Mouse (Mus musculus) retina, postnatal 1 day (tissue): Measurements from ENCODE around the gene Tgfbr3.

Experiments used
- DNase-seq: peaks from one replicate; pipeline ENCODE4 v3.0.0-alpha.2; 2012

Gene Tgfbr3

GRCm38 (mm10) chr5:107143406-107143805 is 146.0 kb downstream of the Tgfbr3 start:
- no peak for DNase-seq

- DNase-seq, result no peak
Measured at GRCm38 (mm10) chr5:107142791-107143190, 146.6 kb downstream of the Tgfbr3 start.

- no peak for DNase-seq
Measured at GRCm38 (mm10) chr5:107141375-107141774, 148.1 kb downstream of the Tgfbr3 start.

- DNase-seq, result peak; percentile 58
Measured at GRCm38 (mm10) chr5:107139800-107140651, 149.4 kb downstream of the Tgfbr3 start.

- DNase-seq, result no peak
Measured at GRCm38 (mm10) chr5:107133336-107133735, 156.1 kb downstream of the Tgfbr3 start.

- DNase-seq, result no peak
Measured at GRCm38 (mm10) chr5:107132231-107132630, 157.2 kb downstream of the Tgfbr3 start.

- no peak for DNase-seq
Measured at GRCm38 (mm10) chr5:107129304-107129703, 160.1 kb downstream of the Tgfbr3 start.

- DNase-seq, result no peak
Measured at GRCm38 (mm10) chr5:107126561-107126960, 162.9 kb downstream of the Tgfbr3 start.

GRCm38 (mm10) chr5:107125131-107125530 is 164.3 kb downstream of the Tgfbr3 start:
- DNase-seq, result no peak

GRCm38 (mm10) chr5:107124531-107124930 is 164.9 kb downstream of the Tgfbr3 start:
- no peak for DNase-seq

GRCm38 (mm10) chr5:107122622-107123021 is 166.8 kb downstream of the Tgfbr3 start:
- DNase-seq, result no peak

- no peak for DNase-seq
Measured at GRCm38 (mm10) chr5:107121086-107121485, 168.3 kb downstream of the Tgfbr3 start.

- DNase-seq, result no peak
Measured at GRCm38 (mm10) chr5:107120624-107121023, 168.8 kb downstream of the Tgfbr3 start.

GRCm38 (mm10) chr5:107119896-107120295 is 169.5 kb downstream of the Tgfbr3 start:
- no peak for DNase-seq

GRCm38 (mm10) chr5:107116821-107117220 is 172.6 kb downstream of the Tgfbr3 start:
- DNase-seq, result no peak

GRCm38 (mm10) chr5:107112656-107113275 is 176.7 kb downstream of the Tgfbr3 start:
- no peak for DNase-seq

GRCm38 (mm10) chr5:107111802-107112201 is 177.6 kb downstream of the Tgfbr3 start:
- DNase-seq, result no peak

- DNase-seq, result no peak
Measured at GRCm38 (mm10) chr5:107110880-107111520, 178.4 kb downstream of the Tgfbr3 start.

GRCm38 (mm10) chr5:107110089-107110879 is 179.1 kb downstream of the Tgfbr3 start:
- peak; percentile 27 for DNase-seq

GRCm38 (mm10) chr5:107109416-107109815 is 180.0 kb downstream of the Tgfbr3 start:
- no peak for DNase-seq

GRCm38 (mm10) chr5:107106793-107107192 is 182.6 kb downstream of the Tgfbr3 start:
- DNase-seq, result no peak

- no peak for DNase-seq
Measured at GRCm38 (mm10) chr5:107106139-107106538, 183.3 kb downstream of the Tgfbr3 start.

- DNase-seq, result no peak
Measured at GRCm38 (mm10) chr5:107103591-107103990, 185.8 kb downstream of the Tgfbr3 start.
